Mouse (Mus musculus) MEL (cell line): ENCODE measurements around the gene Chmp2b. TPM values are rescaled to one million over a fixed set of nuclear protein-coding genes. Genes with fewer than 3 reads are reported as not detected.

Experiments used
- DNase-seq: peaks from one replicate; pipeline ENCODE4 v3.0.0; 2011; ENCODE audit warnings: low read depth, low spot score
- H3K27ac ChIP-seq: 2 replicates; pipeline ENCODE4 v1.5.1; 2012; ENCODE audit warnings: low read depth, mild to moderate bottlenecking, control low read depth, low read length, moderate library complexity; ENCODE audit not compliant: control insufficient read depth
- H3K27me3 ChIP-seq, 2 experiments: fragments of 150-350 bp in 1 of 2; sonication (generic) in 1 of 2; 2 replicates each; pipeline ENCODE4 v1.6.1; 2012; ENCODE audit warnings: low read length in 2 of 2, mild to moderate bottlenecking in 2 of 2, improper control_type of control experiment in 1 of 2, moderate library complexity in 1 of 2; ENCODE audit not compliant: insufficient read depth in 2 of 2, control insufficient read depth in 1 of 2
- H3K36me3 ChIP-seq, 2 experiments: 2 replicates each; pipeline ENCODE4 v1.6.1; 2012 to 2014; ENCODE audit warnings: low read length in 2 of 2, improper control_type of control experiment in 1 of 2, inconsistent platforms in 1 of 2, mild to moderate bottlenecking in 1 of 2; ENCODE audit not compliant: insufficient read depth in 2 of 2, control insufficient read depth in 1 of 2
- H3K4me1 ChIP-seq, 2 experiments: fragments of 150-350 bp in 1 of 2; sonication (generic) in 1 of 2; 2 replicates each; pipeline ENCODE4 v1.6.1; 2012; ENCODE audit warnings: low read length in 2 of 2, improper control_type of control experiment in 1 of 2, mild to moderate bottlenecking in 1 of 2; ENCODE audit not compliant: insufficient read depth in 2 of 2, control insufficient read depth in 1 of 2
- H3K4me3 ChIP-seq, 2 experiments: fragments of 150-350 bp in 1 of 2; sonication (generic) in 1 of 2; 2 replicates each; pipeline ENCODE4 v1.5.1; 2012; ENCODE audit warnings: low read depth in 2 of 2, low read length in 2 of 2, mild to moderate bottlenecking in 2 of 2, moderate library complexity in 2 of 2, control low read depth in 1 of 2, improper control_type of control experiment in 1 of 2; ENCODE audit not compliant: control insufficient read depth in 1 of 2, insufficient read depth in 1 of 2
- H3K79me2 ChIP-seq: 2 replicates; pipeline ENCODE4 v1.6.1; 2012; ENCODE audit warnings: mild to moderate bottlenecking, low read length, moderate library complexity; ENCODE audit not compliant: control insufficient read depth, poor library complexity, insufficient read depth
- H3K9ac ChIP-seq: 2 replicates; pipeline ENCODE4 v1.6.1; 2012; ENCODE audit warnings: low read depth, mild to moderate bottlenecking, control low read depth, low read length, moderate library complexity; ENCODE audit not compliant: control insufficient read depth, poor library complexity, severe bottlenecking
- H3K9me3 ChIP-seq: fragments of 150-350 bp; sonication (generic); replicated peaks from 2 replicates; pipeline ENCODE4 v1.6.1; 2012; ENCODE audit warnings: mild to moderate bottlenecking, low read length, improper control_type of control experiment, moderate library complexity; ENCODE audit not compliant: insufficient read depth
- CHD1 ChIP-seq: IDR thresholded peaks from 2 replicates; pipeline ENCODE4 v1.6.1; 2012; ENCODE audit warnings: low read depth, mild to moderate bottlenecking, inconsistent platforms, low read length, improper control_type of control experiment
- CHD2 ChIP-seq: IDR thresholded peaks from 2 replicates; pipeline ENCODE4 v1.6.1; 2011; ENCODE audit warnings: low read length, improper control_type of control experiment
- CTCF ChIP-seq, 3 experiments: IDR thresholded peaks in 2 of 3; conservative IDR thresholded peaks in 1 of 3; 2 replicates each; pipeline ENCODE4 v1.5.1; 2011 to 2012; ENCODE audit warnings: low read length in 3 of 3, low read depth in 2 of 3, mild to moderate bottlenecking in 2 of 3, improper control_type of control experiment in 1 of 3, inconsistent platforms in 1 of 3, mixed read lengths in 1 of 3, moderate library complexity in 1 of 3; ENCODE audit not compliant: control insufficient read depth in 1 of 3, insufficient read depth in 1 of 3, poor library complexity in 1 of 3, severe bottlenecking in 1 of 3
- E2F4 ChIP-seq: IDR thresholded peaks from 2 replicates; pipeline ENCODE4 v1.6.1; 2011; ENCODE audit warnings: low read depth, low read length, improper control_type of control experiment, borderline replicate concordance
- ELF1 ChIP-seq: IDR thresholded peaks from 2 replicates; pipeline ENCODE4 v1.6.1; 2014; ENCODE audit warnings: low read depth, mild to moderate bottlenecking, inconsistent platforms, low read length, improper control_type of control experiment, moderate library complexity
- HCFC1 ChIP-seq: IDR thresholded peaks from 2 replicates; pipeline ENCODE4 v1.6.1; 2012; ENCODE audit warnings: low read depth, mild to moderate bottlenecking, inconsistent platforms, low read length, improper control_type of control experiment, moderate library complexity
- JUND ChIP-seq: IDR thresholded peaks from 2 replicates; pipeline ENCODE4 v1.6.1; 2011; ENCODE audit warnings: low read depth, mild to moderate bottlenecking, improper control_type of control experiment, low read length
- MAFK ChIP-seq: IDR thresholded peaks from 2 replicates; pipeline ENCODE4 v1.6.1; 2011; ENCODE audit warnings: low read depth, mild to moderate bottlenecking, low read length, improper control_type of control experiment, borderline replicate concordance
- MAZ ChIP-seq: IDR thresholded peaks from 2 replicates; pipeline ENCODE4 v1.6.1; 2012; ENCODE audit warnings: low read depth, mild to moderate bottlenecking, inconsistent platforms, low read length, improper control_type of control experiment
- MEF2A ChIP-seq: IDR thresholded peaks from 2 replicates; pipeline ENCODE4 v1.6.1; 2014; ENCODE audit warnings: low read depth, mild to moderate bottlenecking, inconsistent platforms, low read length, improper control_type of control experiment; ENCODE audit not compliant: poor library complexity, insufficient replicate concordance, severe bottlenecking; ENCODE audit errors: extremely low read depth
- MXI1 ChIP-seq: IDR thresholded peaks from 2 replicates; pipeline ENCODE4 v1.6.1; 2011; ENCODE audit warnings: mild to moderate bottlenecking, low read depth, low read length, improper control_type of control experiment
- MYC ChIP-seq: IDR thresholded peaks from 2 replicates; pipeline ENCODE4 v1.6.1; 2011; ENCODE audit warnings: low read depth, mild to moderate bottlenecking, low read length, improper control_type of control experiment, moderate library complexity
- NELFE ChIP-seq: IDR thresholded peaks from 2 replicates; pipeline ENCODE4 v1.6.1; 2011; ENCODE audit warnings: low read depth, low read length, improper control_type of control experiment
- NRF1 ChIP-seq: IDR thresholded peaks from 2 replicates; pipeline ENCODE4 v1.6.1; 2014; ENCODE audit warnings: low read depth, mild to moderate bottlenecking, inconsistent platforms, low read length, improper control_type of control experiment, moderate library complexity; ENCODE audit not compliant: poor library complexity, insufficient read depth, severe bottlenecking
- POLR2A ChIP-seq, 2 experiments: IDR thresholded peaks; 2 replicates each; pipeline ENCODE4 v1.6.1; 2011 to 2012; ENCODE audit warnings: low read length in 2 of 2, mild to moderate bottlenecking in 2 of 2, control low read depth in 1 of 2, improper control_type of control experiment in 1 of 2, low read depth in 1 of 2, moderate library complexity in 1 of 2; ENCODE audit not compliant: control insufficient read depth in 1 of 2, insufficient read depth in 1 of 2, poor library complexity in 1 of 2
- RAD21 ChIP-seq: IDR thresholded peaks from 2 replicates; pipeline ENCODE4 v1.6.1; 2011; ENCODE audit warnings: mild to moderate bottlenecking, low read depth, low read length, improper control_type of control experiment
- RCOR1 ChIP-seq: IDR thresholded peaks from 2 replicates; pipeline ENCODE4 v1.6.1; 2012; ENCODE audit warnings: low read depth, mild to moderate bottlenecking, inconsistent platforms, low read length, improper control_type of control experiment
- SIN3A ChIP-seq: IDR thresholded peaks from 2 replicates; pipeline ENCODE4 v1.6.1; 2012; ENCODE audit warnings: low read length, improper control_type of control experiment, inconsistent platforms
- SMC3 ChIP-seq: IDR thresholded peaks from 2 replicates; pipeline ENCODE4 v1.6.1; 2011; ENCODE audit warnings: low read depth, low read length, improper control_type of control experiment
- TAL1 ChIP-seq: IDR thresholded peaks from 2 replicates; pipeline ENCODE4 v1.6.1; 2012; ENCODE audit warnings: mild to moderate bottlenecking, inconsistent platforms, low read length, moderate library complexity, mixed read lengths
- TBP ChIP-seq: IDR thresholded peaks from 2 replicates; pipeline ENCODE4 v1.8.0; 2011; ENCODE audit warnings: low read depth, low read length, improper control_type of control experiment
- TCF12 ChIP-seq: IDR thresholded peaks from 2 replicates; pipeline ENCODE4 v1.6.1; 2014; ENCODE audit warnings: low read depth, mild to moderate bottlenecking, inconsistent platforms, low read length, improper control_type of control experiment, moderate library complexity
- USF2 ChIP-seq, 2 experiments: IDR thresholded peaks; 2 replicates each; pipeline ENCODE4 v1.6.1; 2011 to 2012; ENCODE audit warnings: improper control_type of control experiment in 2 of 2, low read length in 2 of 2, borderline replicate concordance in 1 of 2, inconsistent platforms in 1 of 2, low read depth in 1 of 2, mild to moderate bottlenecking in 1 of 2; ENCODE audit not compliant: insufficient read depth in 1 of 2
- ZC3H11A ChIP-seq: IDR thresholded peaks from 2 replicates; pipeline ENCODE4 v1.6.1; 2012; ENCODE audit warnings: low read depth, mild to moderate bottlenecking, inconsistent platforms, low read length, improper control_type of control experiment
- ZMIZ1 ChIP-seq: IDR thresholded peaks from 2 replicates; pipeline ENCODE4 v1.6.1; 2012; ENCODE audit warnings: low read depth, mild to moderate bottlenecking, inconsistent platforms, low read length, improper control_type of control experiment, moderate library complexity
- ZNF384 ChIP-seq: IDR thresholded peaks from 2 replicates; pipeline ENCODE4 v1.6.1; 2012; ENCODE audit warnings: low read depth, mild to moderate bottlenecking, inconsistent platforms, low read length, improper control_type of control experiment
- polyA plus RNA-seq, 2 experiments: library from polyadenylated mRNA; stranded (reverse) in 1 of 2; unstranded in 1 of 2; fragments of >175 nt in 1 of 2; fragments of >200 nt in 1 of 2; gene quantifications; 2 replicates each; pipeline versions ENCODE4 v1.2.1 to v1.2.4; 2012; ENCODE audit warnings: low replicate concordance in 2 of 2, low read depth in 1 of 2; ENCODE audit not compliant: insufficient read length in 2 of 2, insufficient read depth in 1 of 2, missing spikeins in 1 of 2
- total RNA-seq: library from RNA; depleted of rRNA; stranded (reverse); fragments of 300-350 nt; gene quantifications from 2 replicates; pipeline ENCODE4 v1.2.3, GENCODE M21; 2012

The Chmp2b gene
- total and polyA plus RNA-seq, 3 experiments, result 18.9 to 114 (median 25.9) TPM

DNA sequence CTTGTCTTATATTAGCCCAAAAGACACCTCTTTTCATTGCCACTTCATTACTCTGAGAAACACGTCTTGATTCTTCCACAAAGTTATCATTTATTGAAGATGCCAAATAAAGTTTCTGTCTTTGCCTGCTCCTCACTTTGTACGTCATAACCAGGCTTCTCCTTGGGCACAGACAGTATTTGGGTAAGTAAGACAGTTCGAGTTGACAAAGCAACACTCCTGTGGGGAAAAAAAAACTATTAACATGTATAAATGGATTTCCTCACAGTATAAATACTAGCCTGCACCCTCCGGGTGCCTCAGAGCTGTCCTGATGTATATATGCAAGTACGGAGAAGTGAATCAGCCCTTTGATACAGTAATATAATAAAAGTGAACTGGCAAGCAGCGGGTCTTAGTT lies 42.3 kb downstream of the Chmp2b start, which contains the start of gene Pou1f1:
TSS of gene Pou1f1 (plus strand) at position 301 of the 400 bp plus-strand sequence.
- TF ChIP-seq E2F4, result no peak
- TF ChIP-seq USF2 (IDR thresholded peaks at IDR 0.05; ENCODE audit: borderline replicate concordance in 1 of 2, insufficient read depth in 1 of 2, low read depth in 1 of 2, low read length in 2 of 2), result no peak
- TF ChIP-seq, all 39 proteins: peak for 0
- no peaks in the 10 kb centered on the region; a peak in 3 of 4 replicates for H3K27me3 ChIP-seq
- no peak for DNase-seq
- H3K9me3 ChIP-seq, result no peaks in the 10 kb centered on the region
- no peaks in the 10 kb centered on the region for H3K4me1 ChIP-seq
- no peak within 1 kb of the TSS for H3K4me3 ChIP-seq
- no peaks in the 10 kb centered on the region for H3K36me3 ChIP-seq
- no peak within 1 kb of the TSS for H3K27ac ChIP-seq
- H3K79me2 ChIP-seq, result no peaks in the 10 kb centered on the region
- no peak within 1 kb of the TSS for H3K9ac ChIP-seq

DNA sequence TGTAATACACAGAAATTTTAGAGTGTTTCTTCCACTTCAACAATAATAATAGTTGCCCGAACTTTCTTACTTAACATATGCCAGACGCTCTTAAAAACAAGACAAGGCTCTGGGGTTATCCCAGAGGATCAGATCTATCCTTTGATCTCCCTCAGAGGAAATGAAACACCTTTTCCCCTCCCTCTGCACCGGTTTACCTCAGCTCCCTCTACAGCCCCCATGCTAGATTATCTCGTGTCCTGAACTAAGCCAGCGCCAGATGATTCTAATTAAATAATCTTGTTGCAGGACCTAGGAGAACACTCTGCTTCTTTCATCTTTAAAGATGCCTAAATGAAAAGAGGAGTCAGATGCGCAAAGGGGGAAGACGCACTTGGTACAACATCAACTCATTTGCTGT lies 48.3 kb downstream of the Chmp2b start:
- no peaks in the 10 kb centered on the region for H3K4me1 ChIP-seq
- no peak overlapping the region for H3K4me3 ChIP-seq
- DNase-seq, result no peak
- H3K27ac ChIP-seq, result no peak overlapping the region
- H3K36me3 ChIP-seq, result no peaks in the 10 kb centered on the region
- H3K9ac ChIP-seq, result no peak overlapping the region
- no peaks in the 10 kb centered on the region for H3K79me2 ChIP-seq
- TF ChIP-seq SMC3 (no peak), TCF12 (no peak), CHD2 (no peak)
- TF ChIP-seq, all 39 proteins: peak for 0
- Histone ChIP-seq H3K9me3 (no peaks in the 10 kb centered on the region), H3K27me3 (no peaks in the 10 kb centered on the region; a peak in 2 of 4 replicates)

DNA sequence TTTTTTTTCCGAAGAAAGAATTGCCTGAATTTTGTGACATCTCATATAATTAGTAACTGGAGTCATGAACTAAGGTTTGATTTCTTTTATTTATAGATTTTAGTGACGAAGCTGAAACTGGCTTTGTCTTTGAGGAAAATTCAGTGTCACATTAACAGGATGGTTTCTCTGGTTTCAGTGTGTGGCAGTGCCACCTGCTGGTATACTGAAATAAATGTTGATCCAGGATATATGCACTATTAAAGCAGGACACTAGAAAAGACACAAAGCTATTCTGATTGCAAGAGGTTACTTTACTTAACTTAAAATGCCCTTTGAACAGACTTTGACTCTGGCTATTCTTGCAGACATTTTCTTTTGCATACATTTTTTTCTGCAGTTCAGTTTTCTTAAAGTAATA lies 65.5 kb downstream of the Chmp2b start:
- Histone ChIP-seq H3K27ac (no peak overlapping the region), H3K9me3 (no peaks in the 10 kb centered on the region), H3K4me3 (no peak overlapping the region), H3K36me3 (no peaks in the 10 kb centered on the region), H3K27me3 (no peaks in the 10 kb centered on the region), H3K4me1 (no peaks in the 10 kb centered on the region), H3K9ac (no peak overlapping the region), H3K79me2 (no peaks in the 10 kb centered on the region)
- peak; percentile 47 for DNase-seq
- TF ChIP-seq ZNF384, result no peak
- no peak for TF ChIP-seq HCFC1
- no peak for TF ChIP-seq MXI1
- peak; percentile 71 for TF ChIP-seq SMC3
- TF ChIP-seq RAD21, result peak; percentile 72
- no peak for TF ChIP-seq ZMIZ1
- peak; percentile 58 for TF ChIP-seq ZC3H11A
- TF ChIP-seq MAFK, result no peak
- TF ChIP-seq JUND, result no peak
- no peak for TF ChIP-seq NELFE
- TF ChIP-seq TBP, result no peak
- no peak for TF ChIP-seq CHD1
- TF ChIP-seq SIN3A, result no peak
- peak; percentile 29 to 71 (median 35); a peak in 4 of 6 replicates for TF ChIP-seq CTCF (IDR thresholded peaks at IDR 0.05 in 2 of 3, conservative IDR thresholded peaks at IDR 0.05 in 1 of 3; ENCODE audit: control insufficient read depth in 1 of 3, insufficient read depth in 1 of 3, low read depth in 2 of 3, low read length in 3 of 3, poor library complexity in 1 of 3, severe bottlenecking in 1 of 3)
- no peak for TF ChIP-seq TAL1
- no peak for TF ChIP-seq RCOR1
- no peak for TF ChIP-seq CHD2
- TF ChIP-seq MAZ, result no peak
- no peak for TF ChIP-seq POLR2A (IDR thresholded peaks at IDR 0.05; ENCODE audit: control insufficient read depth in 1 of 2, insufficient read depth in 1 of 2, low read depth in 1 of 2, low read length in 2 of 2, poor library complexity in 1 of 2)
- TF ChIP-seq ELF1, result no peak
- no peak for TF ChIP-seq NRF1
- no peak for TF ChIP-seq MYC
- TF ChIP-seq USF2 (IDR thresholded peaks at IDR 0.05; ENCODE audit: borderline replicate concordance in 1 of 2, insufficient read depth in 1 of 2, low read depth in 1 of 2, low read length in 2 of 2), result no peak
- TF ChIP-seq MEF2A, result no peak
